Mouse (Mus musculus): Measurements from ENCODE around the gene Dnajc15. TPM values are rescaled to one million over a fixed set of nuclear protein-coding genes. Genes with fewer than 3 reads are reported as not detected.

Dnajc15 gene
- polyA plus RNA-seq, 1 experiment from 2014 or later = 103 TPM

DNA sequence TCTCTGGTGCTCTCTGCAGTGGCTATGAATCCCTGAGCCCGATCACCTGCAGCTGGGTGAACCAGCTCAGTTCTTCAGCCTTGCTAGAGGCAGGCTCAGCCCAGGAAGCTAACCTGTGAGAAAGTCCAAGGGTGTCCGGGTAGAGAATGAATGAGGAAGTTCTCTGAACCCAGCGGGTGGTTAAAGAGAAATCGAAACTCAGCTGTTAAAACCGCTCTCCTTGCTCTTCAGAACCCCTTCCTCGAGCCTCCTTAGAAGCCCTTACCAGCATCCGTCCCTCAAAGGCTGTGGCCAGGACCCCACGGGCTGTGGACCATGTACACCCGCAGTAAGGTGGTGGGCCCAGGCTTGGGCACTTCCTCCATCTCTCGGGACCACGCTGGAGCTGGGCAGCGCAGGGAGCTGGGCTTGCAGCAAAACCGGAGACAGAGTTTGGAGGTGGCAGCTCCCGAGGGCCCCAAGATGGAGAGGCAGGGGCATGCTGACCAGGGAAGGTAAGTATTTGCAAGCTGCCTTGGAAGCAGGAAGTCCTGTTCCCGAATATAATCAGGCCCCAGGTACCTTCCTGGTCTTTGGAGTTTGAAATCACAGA lies 29.3 kb upstream of the Dnajc15 start, which contains the start of gene Epsti1:
Epsti1 (plus strand) TSS at position 69 of the 592 bp plus-strand sequence.
- H3K27ac ChIP-seq (ENCODE audit: low read depth) = no peak within 1 kb of the TSS
- H3K4me1 ChIP-seq (ENCODE audit: insufficient read depth) = no peaks in the 10 kb centered on the region
- ATAC-seq (ENCODE audit: insufficient read depth) (no peak), DNase-seq (no peak)
- 54% methylated on average over 15 of the region's 15 CpGs for WGBS
- H3K4me3 ChIP-seq (ENCODE audit: low read depth, low read length) = no peak within 1 kb of the TSS
- no peak within 1 kb of the TSS for H3K4me2 ChIP-seq
- H3K36me3 ChIP-seq (ENCODE audit: insufficient read depth) = no peaks in the 10 kb centered on the region
- H3K27me3 ChIP-seq (ENCODE audit: insufficient read depth, low read length) = no peaks in the 10 kb centered on the region
- no peak within 1 kb of the TSS for H3K9ac ChIP-seq
- TF ChIP-seq CTCF (IDR thresholded peaks at IDR 0.05; ENCODE audit: low read depth) = no peak
- no peaks in the 10 kb centered on the region for H3K9me3 ChIP-seq (ENCODE audit: low read depth, low read length)

DNA sequence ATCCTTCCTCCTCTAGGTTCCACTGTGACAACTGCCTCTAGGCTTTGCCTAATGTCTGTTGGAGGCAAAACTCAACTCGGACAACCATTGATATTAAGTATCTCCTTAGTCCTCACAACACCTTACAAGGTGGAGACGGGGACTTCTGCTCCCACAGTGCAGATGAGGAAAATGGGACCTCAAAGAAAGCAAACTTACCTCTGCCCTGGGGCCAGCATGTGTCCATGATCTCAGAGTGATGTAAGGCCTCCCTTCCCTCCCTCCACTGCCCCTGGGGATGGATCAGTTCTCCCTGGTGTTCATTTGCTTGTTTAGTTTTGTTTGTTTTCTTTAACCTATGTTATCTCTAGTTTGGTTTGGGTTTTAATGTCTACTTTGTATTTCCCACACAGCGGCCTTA lies 27.6 kb upstream of the Dnajc15 start:
- no peak for TF ChIP-seq CTCF (IDR thresholded peaks at IDR 0.05; ENCODE audit: low read depth)
- DNase-seq = no peak
- 92% methylated on average over 3 of the region's 3 CpGs for WGBS

GRCm38 (mm10) chr14:77895951-77896350 lies 21.0 kb upstream of the Dnajc15 start:
- H3K36me3 ChIP-seq (ENCODE audit: insufficient read depth) = no peaks in the 10 kb centered on the region
- H3K9ac ChIP-seq = no peak overlapping the region
- H3K4me3 ChIP-seq (ENCODE audit: low read depth, low read length) = no peak overlapping the region
- no peak overlapping the region for H3K4me2 ChIP-seq
- no peak for TF ChIP-seq CTCF (IDR thresholded peaks at IDR 0.05; ENCODE audit: low read depth)
- WGBS = 79% methylated on average over 3 of the region's 3 CpGs
- H3K27ac ChIP-seq (ENCODE audit: low read depth) = no peak overlapping the region
- ATAC-seq (ENCODE audit: insufficient read depth) = no peak
- H3K4me1 ChIP-seq (ENCODE audit: insufficient read depth) = no peaks in the 10 kb centered on the region
- no peak for DNase-seq
- H3K9me3 ChIP-seq (ENCODE audit: low read depth, low read length) = no peaks in the 10 kb centered on the region
- no peaks in the 10 kb centered on the region for H3K27me3 ChIP-seq (ENCODE audit: insufficient read depth, low read length)

More for the DNA sequence above, 27.6 kb upstream of the Dnajc15 start:
- Histone ChIP-seq H3K4me1 (ENCODE audit: insufficient read depth) (no peaks in the 10 kb centered on the region), H3K27ac (ENCODE audit: low read depth) (no peak overlapping the region), H3K9me3 (ENCODE audit: low read depth, low read length) (no peaks in the 10 kb centered on the region), H3K4me2 (no peak overlapping the region), H3K9ac (no peak overlapping the region), H3K27me3 (ENCODE audit: insufficient read depth, low read length) (no peaks in the 10 kb centered on the region), H3K36me3 (ENCODE audit: insufficient read depth) (no peaks in the 10 kb centered on the region), H3K4me3 (ENCODE audit: low read depth, low read length) (no peak overlapping the region)
- no peak for ATAC-seq (ENCODE audit: insufficient read depth)

- Histone ChIP-seq H3K9ac (no peak overlapping the region), H3K4me2 (no peak overlapping the region), H3K27ac (ENCODE audit: low read depth) (no peak overlapping the region), H3K4me3 (ENCODE audit: low read depth, low read length) (no peak overlapping the region), H3K9me3 (ENCODE audit: low read depth, low read length) (no peaks in the 10 kb centered on the region), H3K36me3 (ENCODE audit: insufficient read depth) (no peaks in the 10 kb centered on the region), H3K4me1 (ENCODE audit: insufficient read depth) (no peaks in the 10 kb centered on the region), H3K27me3 (ENCODE audit: insufficient read depth, low read length) (no peaks in the 10 kb centered on the region)
- no peak for ATAC-seq (ENCODE audit: insufficient read depth)
- TF ChIP-seq CTCF (IDR thresholded peaks at IDR 0.05; ENCODE audit: low read depth) = no peak
- 83% methylated on average over 7 of the region's 7 CpGs for WGBS
- DNase-seq = no peak
Observed at GRCm38 (mm10) chr14:77889911-77890310, 15.0 kb upstream of the Dnajc15 start.

- Histone ChIP-seq H3K4me3 (ENCODE audit: low read depth, low read length) (no peak overlapping the region), H3K4me2 (no peak overlapping the region), H3K27ac (ENCODE audit: low read depth) (no peak overlapping the region), H3K4me1 (ENCODE audit: insufficient read depth) (no peaks in the 10 kb centered on the region), H3K9ac (no peak overlapping the region), H3K36me3 (ENCODE audit: insufficient read depth) (no peaks in the 10 kb centered on the region), H3K9me3 (ENCODE audit: low read depth, low read length) (no peaks in the 10 kb centered on the region), H3K27me3 (ENCODE audit: insufficient read depth, low read length) (no peaks in the 10 kb centered on the region)
- TF ChIP-seq CTCF (IDR thresholded peaks at IDR 0.05; ENCODE audit: low read depth) = no peak
- ATAC-seq (ENCODE audit: insufficient read depth) = no peak
- no peak for DNase-seq
- 64% methylated on average over 4 of the region's 4 CpGs for WGBS
Observed at GRCm38 (mm10) chr14:77886941-77887340, 12.0 kb upstream of the Dnajc15 start.

- Histone ChIP-seq H3K9me3 (ENCODE audit: low read depth, low read length) (no peaks in the 10 kb centered on the region), H3K4me1 (ENCODE audit: insufficient read depth) (no peaks in the 10 kb centered on the region), H3K4me2 (no peak overlapping the region), H3K9ac (no peak overlapping the region), H3K27me3 (ENCODE audit: insufficient read depth, low read length) (no peaks in the 10 kb centered on the region), H3K36me3 (ENCODE audit: insufficient read depth) (no peaks in the 10 kb centered on the region), H3K4me3 (ENCODE audit: low read depth, low read length) (no peak overlapping the region), H3K27ac (ENCODE audit: low read depth) (no peak overlapping the region)
- DNase-seq = peak; percentile 70
- 45% methylated on average over 3 of the region's 3 CpGs for WGBS
- TF ChIP-seq CTCF (IDR thresholded peaks at IDR 0.05; ENCODE audit: low read depth) = no peak
- no peak for ATAC-seq (ENCODE audit: insufficient read depth)
Observed at GRCm38 (mm10) chr14:77886376-77886775, 11.5 kb upstream of the Dnajc15 start.

DNA sequence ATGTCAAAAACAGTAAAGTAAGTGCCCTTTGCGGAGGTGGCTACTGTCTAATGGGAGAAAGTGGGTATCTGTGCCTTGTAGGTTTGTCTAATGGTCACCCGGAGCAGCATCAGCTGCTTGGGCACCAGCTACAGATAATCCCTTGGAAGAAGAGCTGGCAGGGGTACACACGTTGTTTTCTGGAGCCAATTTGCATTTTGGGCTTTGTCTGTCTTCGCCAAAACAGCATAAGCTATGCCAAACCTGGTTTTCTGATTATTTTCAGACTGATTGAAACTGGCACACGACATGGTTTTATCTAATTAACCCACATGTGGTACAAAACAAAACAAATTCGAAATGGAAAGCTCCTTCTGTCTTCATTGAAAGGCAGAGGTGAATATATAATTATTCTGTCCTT lies 7.7 kb upstream of the Dnajc15 start:
- WGBS = 76% methylated on average over 6 of the region's 6 CpGs

More for the DNA sequence above, 7.7 kb upstream of the Dnajc15 start:
- no peaks in the 10 kb centered on the region for H3K36me3 ChIP-seq (ENCODE audit: insufficient read depth)
- no peak overlapping the region for H3K9ac ChIP-seq
- no peaks in the 10 kb centered on the region for H3K27me3 ChIP-seq (ENCODE audit: insufficient read depth, low read length)
- H3K9me3 ChIP-seq (ENCODE audit: low read depth, low read length) = no peaks in the 10 kb centered on the region
- no peak for ATAC-seq (ENCODE audit: insufficient read depth)
- no peak overlapping the region for H3K4me2 ChIP-seq
- no peak for TF ChIP-seq CTCF (IDR thresholded peaks at IDR 0.05; ENCODE audit: low read depth)
- DNase-seq = no peak
- H3K27ac ChIP-seq (ENCODE audit: low read depth) = no peak overlapping the region
- no peaks in the 10 kb centered on the region for H3K4me1 ChIP-seq (ENCODE audit: insufficient read depth)
- H3K4me3 ChIP-seq (ENCODE audit: low read depth, low read length) = no peak overlapping the region

All from lung, embryonic 14.5 days (tissue).